Mouse (Mus musculus): ENCODE data around the gene Actr1a.

The Actr1a gene

DNA sequence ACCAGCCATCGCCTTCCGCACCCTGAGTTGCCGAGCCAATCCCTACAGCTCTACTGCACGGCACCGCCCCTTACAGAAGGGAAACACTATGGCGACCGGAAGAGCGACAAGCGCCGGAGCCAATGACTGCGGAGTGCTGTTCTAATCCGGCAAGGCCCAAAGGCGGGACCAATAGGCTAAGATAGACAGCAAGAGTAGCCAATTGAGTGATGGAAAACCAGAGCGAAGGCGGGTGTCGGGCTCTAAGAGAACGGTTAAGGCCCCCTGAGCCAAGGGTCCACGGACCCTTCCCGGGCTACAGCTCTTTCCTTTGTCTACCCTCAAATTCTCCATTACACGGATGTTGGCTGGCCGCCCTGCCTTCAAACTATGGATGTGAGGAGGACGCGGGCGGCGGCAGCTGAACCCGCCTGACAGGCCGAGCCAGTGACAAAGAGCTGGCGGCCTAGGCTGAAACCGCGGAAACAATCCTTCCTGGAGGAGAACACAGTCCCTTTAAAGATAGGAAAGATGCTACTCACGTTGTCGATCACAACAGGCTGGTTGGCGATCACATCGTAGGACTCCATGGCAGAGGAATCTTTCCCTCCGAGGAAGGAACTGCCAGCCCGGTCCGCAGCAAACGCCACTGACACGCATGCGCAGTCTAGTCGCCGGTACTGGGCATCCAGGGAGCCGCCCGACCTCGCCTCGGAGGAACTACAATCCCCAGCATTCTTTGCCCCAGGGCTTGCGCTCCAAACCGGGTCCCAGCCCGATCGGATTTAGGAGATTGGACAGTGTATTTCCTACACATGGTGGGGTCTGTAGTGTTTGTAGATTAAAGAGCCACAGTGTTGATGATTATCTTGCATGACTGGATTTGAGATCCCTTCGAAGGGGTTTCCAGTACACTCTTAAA lies at the start of gene Actr1a:
Gene Actr1a (minus strand): TSS at position 640 of the 901 bp plus-strand sequence.
- peak; percentile 100 for DNase-seq (ENCODE audit: low spot score)

DNA sequence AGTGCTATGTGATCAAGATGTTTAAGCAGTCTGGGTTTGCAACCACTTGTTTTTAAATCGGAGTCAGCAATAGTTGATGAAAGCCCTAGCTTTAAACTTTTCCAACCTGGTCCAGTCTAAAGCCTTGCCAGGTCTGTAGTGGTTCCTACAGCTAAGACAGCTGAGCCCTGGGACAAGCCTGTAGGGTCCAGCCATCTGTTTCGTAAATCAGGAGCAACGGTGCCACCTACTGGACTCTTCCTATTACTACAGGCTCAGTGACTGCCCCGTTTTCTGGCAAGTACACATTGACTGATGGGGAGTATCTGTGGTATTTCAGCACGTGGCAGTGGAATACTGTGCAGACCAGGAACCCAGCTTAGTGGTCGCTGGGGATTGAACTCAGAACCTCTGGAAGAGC lies 48.7 kb upstream of the Actr1a start:
- peak; percentile 83 for DNase-seq (ENCODE audit: low spot score)

DNA sequence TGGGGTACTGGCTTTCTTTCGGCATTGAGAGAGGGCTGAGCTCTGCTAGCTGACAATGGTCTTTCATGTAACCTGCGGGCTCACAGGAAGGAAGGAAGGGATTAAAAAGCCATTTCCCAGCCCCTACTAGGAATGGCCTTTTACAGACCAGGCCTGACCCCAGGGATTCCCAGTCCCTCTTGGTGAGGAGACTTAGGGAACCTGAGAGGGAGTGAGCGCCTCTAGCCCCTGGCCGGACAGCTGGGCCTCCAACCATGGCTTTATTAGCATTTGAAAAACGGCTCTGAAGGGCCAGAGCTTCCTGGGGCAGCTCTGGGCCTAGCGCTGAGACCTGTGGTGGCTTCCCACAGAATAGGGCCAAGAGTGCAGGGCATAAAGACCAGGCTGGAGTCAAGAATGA lies 48.0 kb upstream of the Actr1a start:
- DNase-seq (ENCODE audit: low spot score) = no peak

GRCm38 (mm10) chr19:46435492-46435891 lies 39.9 kb upstream of the Actr1a start:
- DNase-seq (ENCODE audit: low spot score) = no peak

DNA sequence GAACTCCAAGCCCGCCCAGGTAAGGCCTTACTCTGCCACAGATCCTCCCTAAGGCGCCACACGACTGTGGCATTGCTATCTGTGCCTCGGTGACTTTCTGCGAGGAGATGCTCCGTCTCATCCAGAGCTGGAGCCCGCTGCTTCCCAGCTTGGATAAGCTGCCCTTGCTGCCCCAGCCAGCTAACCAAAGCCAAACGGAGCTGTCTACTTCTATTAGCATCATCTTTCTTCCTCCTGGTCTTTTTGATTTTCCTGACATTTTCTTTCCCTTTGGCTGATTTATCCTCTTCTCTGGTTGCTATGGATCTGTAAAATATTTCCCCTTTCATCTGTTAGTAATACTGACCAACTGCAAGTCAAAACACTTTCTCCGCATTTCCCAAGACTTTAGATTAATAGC lies 39.0 kb upstream of the Actr1a start:
- DNase-seq (ENCODE audit: low spot score) = no peak

GRCm38 (mm10) chr19:46434148-46434547 lies 38.6 kb upstream of the Actr1a start:
- no peak for DNase-seq (ENCODE audit: low spot score)

DNA sequence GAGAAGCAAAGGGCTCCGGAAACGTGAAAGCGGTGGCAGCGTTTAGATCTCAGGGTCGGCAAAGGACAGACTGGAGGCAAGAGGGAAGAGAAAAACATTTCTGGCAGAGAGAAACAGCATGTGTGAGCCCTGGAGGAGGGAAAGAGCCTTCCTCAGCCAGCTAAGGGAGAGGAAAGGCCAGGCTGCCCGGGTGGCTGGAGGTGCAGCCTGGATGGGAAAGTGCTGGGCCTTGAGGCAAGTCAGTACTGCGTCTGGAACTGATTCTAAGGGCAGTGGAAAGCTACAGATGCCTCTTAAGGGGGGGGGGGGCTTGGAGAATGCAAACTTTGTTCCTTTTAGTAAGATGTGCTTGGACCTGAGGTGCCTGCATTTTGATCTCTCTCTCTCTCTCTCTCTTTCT lies 38.2 kb upstream of the Actr1a start:
- no peak for DNase-seq (ENCODE audit: low spot score)

DNA sequence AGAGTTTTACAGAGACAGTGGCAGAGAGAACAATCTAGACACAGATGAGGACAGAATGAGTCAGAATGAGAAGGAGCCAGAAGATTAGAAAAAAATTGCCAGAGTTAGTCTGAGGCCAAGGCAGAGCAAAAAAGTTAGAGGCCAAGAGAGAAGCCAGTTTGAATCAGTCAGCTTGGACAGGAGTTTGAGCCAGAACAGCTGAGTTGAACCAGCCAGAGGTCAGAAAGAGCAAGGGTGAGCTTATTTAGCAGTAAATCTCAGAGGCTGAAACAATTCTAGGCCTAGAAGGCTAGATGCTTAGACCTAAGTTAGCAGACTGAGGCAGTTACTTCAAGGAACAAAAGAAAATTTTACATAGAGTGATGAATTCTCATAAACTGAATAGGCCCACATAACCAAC lies 33.7 kb upstream of the Actr1a start:
- DNase-seq (ENCODE audit: low spot score) = no peak

- DNase-seq (ENCODE audit: low spot score) = no peak
These were observed 30.9 kb upstream of the Actr1a start for GRCm38 (mm10) chr19:46426488-46426887.

GRCm38 (mm10) chr19:46425266-46425665 lies 29.7 kb upstream of the Actr1a start:
- DNase-seq (ENCODE audit: low spot score) = no peak

- no peak for DNase-seq (ENCODE audit: low spot score)
These were observed 27.1 kb upstream of the Actr1a start for GRCm38 (mm10) chr19:46422384-46423338.

- DNase-seq (ENCODE audit: low spot score) = no peak
These were observed 24.9 kb upstream of the Actr1a start for GRCm38 (mm10) chr19:46420410-46420809.

DNA sequence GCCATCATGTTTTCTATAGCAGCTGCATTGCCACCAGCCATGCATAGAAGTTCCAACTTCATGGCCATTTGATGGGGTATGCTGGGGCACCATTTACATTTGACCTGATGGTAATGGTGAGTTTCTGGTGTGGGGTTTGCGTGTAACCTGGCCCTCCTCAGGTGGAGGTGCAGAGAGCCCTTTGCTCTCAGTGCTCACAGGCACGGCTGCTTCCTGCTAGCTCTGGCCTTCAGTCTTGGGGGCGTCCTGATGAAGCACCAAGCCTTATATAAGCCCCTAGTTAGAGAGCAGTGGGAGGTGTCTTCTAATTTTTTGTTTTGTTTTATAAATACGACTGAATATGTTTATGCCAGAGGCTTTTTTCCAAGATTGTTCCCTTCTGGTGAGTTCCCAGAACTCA lies 22.5 kb upstream of the Actr1a start:
- DNase-seq (ENCODE audit: low spot score) = no peak

DNA sequence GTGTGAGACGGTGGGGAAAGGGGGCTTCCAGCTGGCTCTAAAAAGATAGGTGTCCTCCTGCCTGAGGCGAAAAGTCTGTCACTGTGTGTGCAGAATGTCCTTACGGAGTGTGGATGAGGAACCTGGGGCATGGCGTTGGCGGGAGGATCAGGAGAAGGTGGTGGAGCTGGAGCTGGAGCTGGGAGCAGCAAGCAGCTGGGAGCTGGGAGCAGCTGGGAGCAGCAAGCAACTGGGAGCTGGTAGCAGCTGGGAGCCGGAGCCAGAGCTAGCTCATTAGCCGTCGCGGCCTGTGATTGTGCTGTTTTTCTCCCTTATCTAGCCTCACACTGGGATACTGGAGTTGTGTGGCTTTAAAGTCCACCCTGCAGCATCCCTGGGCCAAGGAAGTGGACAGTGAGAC lies 20.7 kb upstream of the Actr1a start:
- DNase-seq (ENCODE audit: low spot score) = no peak

DNA sequence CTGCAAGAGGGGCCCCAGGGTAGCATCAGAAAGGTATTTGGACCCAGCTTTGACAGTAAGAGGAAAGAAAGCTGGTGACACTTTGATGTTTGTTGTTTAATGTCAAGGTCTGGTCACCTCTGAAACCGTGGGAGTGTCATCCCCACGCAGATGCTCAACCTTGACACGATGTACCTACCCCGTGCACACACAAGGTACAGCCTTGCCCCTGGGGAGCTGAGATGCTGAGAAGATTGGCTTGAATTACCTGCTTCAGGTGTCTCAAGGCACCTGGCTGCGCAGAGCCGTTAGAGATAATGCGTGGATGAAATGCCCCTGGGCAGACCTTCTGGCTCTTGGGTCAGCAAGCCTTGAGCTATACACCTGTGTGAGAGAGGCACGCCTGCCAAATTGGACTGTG lies 18.9 kb upstream of the Actr1a start:
- DNase-seq (ENCODE audit: low spot score) = no peak

GRCm38 (mm10) chr19:46413969-46414368 lies 18.4 kb upstream of the Actr1a start:
- DNase-seq (ENCODE audit: low spot score) = no peak

DNA sequence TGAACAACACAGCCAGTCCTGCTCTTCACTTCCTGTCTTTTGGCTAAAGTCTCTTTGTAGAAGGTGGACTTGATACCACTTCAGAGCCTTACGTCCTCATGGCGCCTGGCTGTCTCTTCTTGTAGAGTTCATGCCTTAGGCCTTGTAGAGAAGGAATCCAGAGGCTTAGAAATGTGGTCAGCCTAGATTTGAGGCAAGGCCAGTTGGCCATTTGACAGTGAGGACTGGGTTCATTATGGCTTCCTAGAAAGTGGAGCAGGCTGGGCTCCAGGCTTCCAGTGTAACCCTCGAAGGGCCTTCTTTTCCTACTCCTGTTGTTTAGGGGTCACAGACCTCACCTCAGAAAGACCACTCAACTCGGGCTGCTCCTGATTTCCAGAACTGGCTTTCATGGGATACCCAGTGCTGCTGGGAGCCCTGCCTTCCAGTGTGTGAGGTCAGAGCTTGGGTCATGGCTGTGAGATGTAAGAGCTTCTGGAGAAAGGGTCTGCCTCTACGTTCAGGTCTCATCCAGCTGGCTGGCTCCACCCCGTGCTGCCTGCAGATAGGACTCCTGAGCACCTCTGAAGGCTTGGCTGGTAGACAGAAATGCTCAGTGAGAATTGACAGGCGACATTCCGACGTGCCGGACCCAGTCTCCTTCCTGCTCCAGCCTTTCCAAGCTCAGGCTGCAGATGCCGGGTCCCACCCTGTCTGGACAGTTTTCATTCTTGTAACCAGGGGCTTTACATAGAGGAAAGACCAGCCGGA lies 16.7 kb upstream of the Actr1a start:
- DNase-seq (ENCODE audit: low spot score) = no peak

DNA sequence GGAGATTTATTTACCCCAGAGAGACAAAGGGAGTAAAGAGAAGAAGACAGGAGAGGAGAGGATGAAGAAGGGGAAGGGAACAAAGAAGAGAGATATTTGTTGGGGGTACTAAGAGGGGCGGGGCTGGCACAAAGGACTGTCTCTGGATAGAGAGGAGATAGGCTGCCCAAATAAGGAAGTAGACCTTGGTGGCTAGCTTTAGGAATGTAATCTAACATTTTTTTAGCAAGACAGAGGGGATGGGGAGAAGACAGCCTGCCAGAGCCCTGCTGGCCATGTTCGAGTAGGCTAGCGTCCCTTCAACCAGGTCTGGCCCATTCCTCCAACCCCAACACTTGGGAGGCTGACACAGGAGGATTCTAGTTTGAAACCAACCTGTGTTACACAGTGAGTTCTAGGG lies 14.0 kb upstream of the Actr1a start:
- DNase-seq (ENCODE audit: low spot score) = no peak

GRCm38 (mm10) chr19:46406592-46407386 lies 11.2 kb upstream of the Actr1a start:
- no peak for DNase-seq (ENCODE audit: low spot score)

DNA sequence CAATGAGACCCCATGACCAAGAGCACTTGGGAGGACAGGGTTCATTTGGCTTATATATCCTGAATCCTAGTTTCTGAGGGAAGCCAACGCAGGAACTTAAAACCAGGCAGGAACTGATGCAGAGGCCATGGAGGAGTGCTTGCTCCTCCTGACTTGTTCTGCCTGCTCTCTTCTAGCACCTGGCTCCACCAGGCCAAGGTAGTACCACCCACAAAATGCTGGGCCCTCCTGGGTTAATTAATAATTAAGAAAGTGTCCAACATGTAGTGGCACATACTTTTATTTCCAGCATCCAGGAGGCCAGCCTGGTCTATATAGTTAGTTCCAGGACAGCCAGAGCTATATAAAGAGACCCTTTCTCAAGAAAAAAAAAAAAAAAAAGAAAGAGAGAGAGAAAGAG lies 8.5 kb upstream of the Actr1a start:
- no peak for DNase-seq (ENCODE audit: low spot score)

GRCm38 (mm10) chr19:46400558-46400957 lies 5.0 kb upstream of the Actr1a start:
- DNase-seq (ENCODE audit: low spot score) = no peak
